Mouse (Mus musculus) kidney, adult 2 months (tissue): ENCODE results near the gene Hephl1. TPM values are rescaled to one million over a fixed set of nuclear protein-coding genes. Genes with fewer than 3 reads are reported as not detected.
A peak's percentile ranks its signal among the peaks of the same experiment; 100 is the strongest.

Source experiments
- DNase-seq: peaks from one replicate; pipeline ENCODE4 v3.0.0; 2021
- H3K27ac ChIP-seq: fragments of 200-500 bp; 2 replicates; pipeline ENCODE4 v1.5.1; 2012; ENCODE audit warnings: low read depth, low read length, control low read depth, inconsistent platforms; ENCODE audit not compliant: insufficient read depth
- H3K27me3 ChIP-seq: fragments of 200-500 bp; replicated peaks from 2 replicates; pipeline ENCODE4 v1.6.1; 2012; ENCODE audit warnings: mild to moderate bottlenecking, moderate library complexity, low read length, inconsistent platforms; ENCODE audit not compliant: control insufficient read depth, insufficient read depth
- H3K36me3 ChIP-seq: fragments of 200-500 bp; 2 replicates; pipeline ENCODE4 v1.6.1; 2012; ENCODE audit warnings: mild to moderate bottlenecking, moderate library complexity, low read length, inconsistent platforms; ENCODE audit not compliant: control insufficient read depth, insufficient read depth
- H3K4me1 ChIP-seq: fragments of 200-500 bp; 2 replicates; pipeline ENCODE4 v1.6.1; 2011; ENCODE audit warnings: low read length; ENCODE audit not compliant: control insufficient read depth, insufficient read depth
- H3K4me3 ChIP-seq: fragments of 200-500 bp; 2 replicates; pipeline ENCODE4 v1.5.1; 2011; ENCODE audit warnings: mild to moderate bottlenecking, low read depth, low read length, control low read depth; ENCODE audit not compliant: insufficient read depth
- CTCF ChIP-seq: fragments of 200-500 bp; conservative IDR thresholded peaks from 2 replicates; pipeline ENCODE4 v1.5.1; 2011; ENCODE audit warnings: low read depth, mild to moderate bottlenecking, control low read depth, low read length, moderate library complexity, mixed read lengths; ENCODE audit not compliant: insufficient read depth, insufficient read length
- POLR2A ChIP-seq: fragments of 200-500 bp; IDR thresholded peaks from one replicate; pipeline ENCODE4 v1.6.1; 2011; ENCODE audit warnings: low read depth, low read length, control low read depth
- WGBS: fragments of 180-500 bp; shearing (Covaris S2); methylation state at CpG from one replicate; pipeline ENCODE4 v1.1.7; 2018; 5-methylcytosine and 5-hydroxymethylcytosine counted together
- polyA plus RNA-seq: library from polyadenylated mRNA; depleted of rRNA; stranded (reverse); fragments of >200 nt; gene quantifications from 2 replicates; pipeline ENCODE4 v1.2.3, GENCODE M21; 2012

Gene Hephl1
- polyA plus RNA-seq, 1 experiment, result 0.19 TPM

GRCm38 (mm10) chr9:15060026-15060425 is 51.9 kb downstream of the Hephl1 start:
- no peak for TF ChIP-seq POLR2A
- TF ChIP-seq CTCF, result no peak
- no peaks in the 10 kb centered on the region for H3K27me3 ChIP-seq
- H3K27ac ChIP-seq, result no peak overlapping the region
- no peaks in the 10 kb centered on the region for H3K4me1 ChIP-seq
- no peak for DNase-seq
- H3K4me3 ChIP-seq, result no peak overlapping the region
- 83% methylated on average over 6 of the region's 6 CpGs for WGBS
- H3K36me3 ChIP-seq, result no peaks in the 10 kb centered on the region

DNA sequence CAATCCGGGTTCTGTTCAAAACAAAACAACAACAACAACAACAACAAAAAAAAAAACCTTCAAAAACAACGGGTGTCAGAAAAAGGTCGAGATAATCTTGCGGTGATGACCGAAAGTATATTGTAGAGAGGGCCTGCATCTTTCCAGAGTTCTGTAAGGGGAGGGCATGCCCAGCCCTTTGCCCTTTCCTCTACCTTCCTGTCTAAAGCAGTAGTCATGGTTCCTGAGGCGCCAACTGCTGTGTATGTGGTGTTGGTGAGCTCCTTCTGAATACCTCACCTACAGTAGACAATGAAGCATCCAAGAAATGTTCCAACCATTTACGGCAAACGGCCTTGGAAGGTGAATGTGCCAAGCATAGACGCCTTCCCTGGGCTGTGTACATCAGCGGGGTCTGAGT is 66.2 kb downstream of the Hephl1 start:
- no peak for DNase-seq
- 43% methylated on average over 10 of the region's 10 CpGs for WGBS

DNA sequence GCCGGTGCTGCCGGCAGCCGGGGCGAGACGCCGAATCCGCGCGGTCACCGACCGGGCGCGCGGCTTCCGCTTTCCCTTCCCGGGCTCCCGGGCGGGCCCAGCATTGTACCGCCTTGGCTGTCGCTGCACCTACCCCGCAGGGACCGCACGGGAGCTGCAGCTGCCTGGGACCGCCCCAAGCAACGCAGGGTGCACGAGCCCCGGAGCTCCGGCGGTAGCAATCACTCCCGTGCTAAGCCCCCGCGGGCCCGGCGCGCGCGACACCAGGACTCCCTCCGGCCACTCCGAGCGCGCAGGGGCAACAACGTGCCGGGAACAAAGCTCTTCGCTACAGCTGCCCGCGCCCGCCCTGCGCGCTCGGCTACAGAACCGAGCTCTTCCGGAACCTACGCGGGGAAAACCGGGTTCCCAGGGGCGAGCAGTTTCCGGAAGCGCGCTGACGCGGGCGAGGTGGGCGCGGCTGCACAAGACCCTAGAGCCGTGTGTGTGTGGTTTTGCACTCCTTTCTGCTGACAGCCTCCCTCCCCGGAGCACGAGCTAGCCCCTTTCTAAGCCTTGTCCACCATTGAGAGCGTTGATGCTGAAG is 66.7 kb downstream of the Hephl1 start, which contains the start of gene Panx1:
Gene Panx1 (minus strand): TSS at position 395 of the 586 bp plus-strand sequence.
- Histone ChIP-seq H3K4me1 (no peaks in the 10 kb centered on the region), H3K36me3 (no peaks in the 10 kb centered on the region), H3K27me3 (no peaks in the 10 kb centered on the region), H3K4me3 (peak within 1 kb of the TSS; percentile 76), H3K27ac (no peak within 1 kb of the TSS)
- under 1% methylated on average over 68 of the region's 68 CpGs for WGBS
- TF ChIP-seq CTCF (no peak), POLR2A (no peak)
- peak; percentile 46 for DNase-seq

More for the DNA sequence above, 66.2 kb downstream of the Hephl1 start:
- TF ChIP-seq POLR2A (no peak), CTCF (no peak)
- Histone ChIP-seq H3K4me1 (no peaks in the 10 kb centered on the region), H3K27me3 (no peaks in the 10 kb centered on the region), H3K36me3 (no peaks in the 10 kb centered on the region), H3K27ac (no peak overlapping the region), H3K4me3 (peak overlapping the region; percentile 76)

DNA sequence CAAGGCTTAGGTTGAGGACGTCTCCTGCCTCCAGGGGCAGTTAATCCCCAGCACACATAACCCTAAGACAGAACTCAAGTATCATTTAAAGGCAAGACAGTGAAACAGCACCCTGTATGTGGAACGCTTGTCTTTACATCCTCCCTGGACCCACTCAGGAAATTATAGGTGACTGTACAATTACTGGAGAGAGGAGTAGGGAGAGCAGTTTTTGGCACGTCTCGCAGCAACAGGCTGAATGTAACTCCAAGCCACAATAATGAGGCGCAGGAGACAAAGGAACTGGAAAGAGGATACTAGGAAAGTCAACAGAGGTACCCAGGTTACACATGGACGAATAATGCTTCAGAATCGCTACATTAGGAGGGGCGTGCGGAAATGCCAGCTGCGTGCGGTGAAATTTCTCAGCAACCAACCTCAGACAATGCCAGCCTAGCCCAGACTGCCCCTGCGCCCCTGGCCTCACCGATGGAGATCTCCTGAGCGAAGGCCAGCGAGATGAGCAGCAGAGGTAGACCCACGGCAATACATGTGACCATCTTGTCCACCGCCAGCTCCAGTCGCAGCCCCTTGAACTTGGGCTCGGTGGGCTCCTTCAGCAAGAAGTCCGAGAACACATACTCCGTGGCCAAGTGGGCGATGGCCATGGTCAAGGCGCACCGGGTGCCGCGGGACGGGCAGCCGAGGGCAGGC is 67.4 kb downstream of the Hephl1 start:
- Histone ChIP-seq H3K4me1 (no peaks in the 10 kb centered on the region), H3K36me3 (no peaks in the 10 kb centered on the region), H3K27me3 (no peaks in the 10 kb centered on the region), H3K27ac (no peak overlapping the region), H3K4me3 (peak overlapping the region; percentile 76)
- DNase-seq, result no peak
- WGBS, result 1% methylated on average over 28 of the region's 28 CpGs
- TF ChIP-seq CTCF (no peak), POLR2A (no peak)

- WGBS, result 83% methylated on average over 11 of the region's 11 CpGs
- H3K27ac ChIP-seq, result no peak overlapping the region
- no peaks in the 10 kb centered on the region for H3K36me3 ChIP-seq
- TF ChIP-seq POLR2A (no peak), CTCF (no peak)
- H3K27me3 ChIP-seq, result no peaks in the 10 kb centered on the region
- no peak overlapping the region for H3K4me3 ChIP-seq
- DNase-seq, result no peak
- H3K4me1 ChIP-seq, result no peaks in the 10 kb centered on the region
Observed at GRCm38 (mm10) chr9:15041556-15041955, 70.4 kb downstream of the Hephl1 start.

DNA sequence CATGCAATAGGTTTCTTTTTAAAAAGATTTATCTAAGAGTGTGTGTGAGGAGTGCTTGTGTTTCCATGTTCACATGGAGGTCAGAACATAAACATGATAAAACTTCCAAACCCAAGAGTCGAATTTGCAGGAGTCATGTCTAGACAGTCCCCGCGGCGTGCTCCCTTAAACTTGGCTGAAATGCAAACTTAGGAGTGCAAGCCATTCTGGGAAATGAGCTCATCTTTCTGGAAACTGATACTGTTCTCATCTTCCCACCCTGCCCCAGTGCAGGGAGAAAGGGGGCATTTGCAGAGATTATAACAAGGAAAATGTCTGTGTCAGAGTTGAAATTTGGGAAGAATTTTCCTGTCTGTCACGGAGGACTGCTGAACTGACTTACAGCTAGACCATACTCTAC is 72.1 kb downstream of the Hephl1 start:
- no peaks in the 10 kb centered on the region for H3K4me1 ChIP-seq
- WGBS, result 71% methylated on average over 5 of the region's 5 CpGs
- no peak overlapping the region for H3K27ac ChIP-seq
- TF ChIP-seq POLR2A (no peak), CTCF (no peak)
- H3K36me3 ChIP-seq, result no peaks in the 10 kb centered on the region
- H3K27me3 ChIP-seq, result no peaks in the 10 kb centered on the region
- DNase-seq, result no peak
- no peak overlapping the region for H3K4me3 ChIP-seq

- WGBS, result 64% methylated on average over 3 of the region's 3 CpGs
- Histone ChIP-seq H3K27me3 (no peaks in the 10 kb centered on the region), H3K4me3 (no peak overlapping the region), H3K36me3 (no peaks in the 10 kb centered on the region), H3K27ac (no peak overlapping the region), H3K4me1 (no peaks in the 10 kb centered on the region)
- no peak for TF ChIP-seq POLR2A
- no peak for TF ChIP-seq CTCF
- DNase-seq, result no peak
Observed at GRCm38 (mm10) chr9:15037704-15038103, 74.2 kb downstream of the Hephl1 start.

- no peak for DNase-seq
- H3K27ac ChIP-seq, result no peak overlapping the region
- TF ChIP-seq POLR2A, result no peak
- no peaks in the 10 kb centered on the region for H3K27me3 ChIP-seq
- H3K4me3 ChIP-seq, result no peak overlapping the region
- no peaks in the 10 kb centered on the region for H3K4me1 ChIP-seq
- no peaks in the 10 kb centered on the region for H3K36me3 ChIP-seq
Observed at GRCm38 (mm10) chr9:15037237-15037636, 74.7 kb downstream of the Hephl1 start.
